Mouse (Mus musculus) left cerebral cortex, postnatal 25 days (tissue): Measurements from ENCODE around the gene Zbtb11. TPM values are rescaled to one million over a fixed set of nuclear protein-coding genes. Genes with fewer than 3 reads are reported as not detected.
A peak's percentile ranks its signal among the peaks of the same experiment; 100 is the strongest.
"Not testable (repeated sequence)": the region's sequence is repeated elsewhere in the genome, so short reads cannot be mapped to it uniquely, and the experiment has no call there.

Source experiments
- DNase-seq, 2 experiments: peaks; one replicate each; pipeline ENCODE4 v3.0.0; 2022; ENCODE audit warnings: low spot score in 2 of 2, mixed read lengths in 1 of 2
- intact Hi-C: fragments of 180-260 bp; cut with DNase I; formaldehyde crosslinking; loops from one replicate; pipeline ENCODE4 v1.15.1; 2025
- total RNA-seq, 2 experiments: library from RNA; stranded (reverse); gene quantifications; 2 replicates each; pipeline ENCODE4 v1.2.3; 2021

The Zbtb11 gene
- total RNA-seq, result 10 to 100 TPM; 46.3 to 47.6 TPM

- intact Hi-C loops, result loop anchor here (2.0 to 5.0 kb wide), 2 partner anchors 55 to 151 kb away; partner anchors contain the start of gene Pcnp
- peak; percentile 99 for DNase-seq
These were observed at the start of gene Zbtb11 for GRCm38 (mm10) chr16:55973431-55974255. Zbtb11 (plus strand) TSS chr16:55973883.

DNA sequence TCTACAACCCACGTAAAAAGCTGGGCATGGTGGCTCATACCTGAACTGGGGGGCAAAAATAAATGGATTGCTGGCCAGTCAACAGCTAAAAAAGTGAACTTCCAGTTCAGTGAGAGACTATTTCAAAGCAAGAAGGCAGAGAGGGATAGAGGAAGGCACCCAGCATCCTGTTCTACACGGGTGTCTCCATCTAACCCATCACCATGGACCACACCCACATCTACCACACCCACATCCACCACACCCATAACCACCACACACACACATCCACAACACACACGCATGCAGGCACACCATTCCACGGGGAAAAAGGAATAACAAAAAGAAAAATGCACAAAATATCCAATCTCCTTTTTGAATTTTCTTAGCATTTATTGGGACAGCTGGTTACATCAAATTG, 49.7 kb upstream of the Zbtb11 start:
- intact Hi-C loops, result no loop called here
- no peak for DNase-seq

GRCm38 (mm10) chr16:55933681-55934343, 39.9 kb upstream of the Zbtb11 start:
- DNase-seq, result peak; percentile 30 to 34
- intact Hi-C loops, result loop anchor here (1.0 to 5.0 kb wide), 2 partner anchors 33 to 39 kb away; partner anchors contain the start of genes Nxpe3 and Rpl24

GRCm38 (mm10) chr16:55934453-55935037, 39.1 kb upstream of the Zbtb11 start, which contains the start of gene Cep97:
Cep97 (minus strand) TSS chr16:55934855.
- intact Hi-C loops, result loop anchor here (1.0 to 5.0 kb wide), 2 partner anchors 33 to 39 kb away; partner anchors contain the start of genes Nxpe3 and Rpl24
- DNase-seq, result peak; percentile 95 to 98

DNA sequence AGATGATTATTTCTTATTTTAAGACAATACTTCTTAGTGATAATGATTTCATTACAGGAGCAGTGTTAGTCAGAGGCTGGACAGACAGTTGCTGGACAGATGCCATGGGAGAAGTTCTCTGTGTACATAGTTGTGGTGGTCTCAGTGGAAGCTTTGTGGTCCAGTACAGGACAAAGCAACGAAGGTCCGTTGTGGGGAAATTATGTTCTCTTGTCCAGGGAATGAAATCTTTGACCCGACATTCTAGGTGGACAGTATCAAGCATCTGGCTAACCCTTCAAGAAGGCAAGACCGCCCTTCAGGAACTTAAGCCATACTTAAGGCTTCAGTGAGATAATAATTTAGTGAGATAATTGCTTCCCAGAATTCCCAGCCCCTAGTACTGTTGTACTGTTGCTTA, 34.9 kb upstream of the Zbtb11 start:
- intact Hi-C loops, result no loop called here
- DNase-seq, result no peak

GRCm38 (mm10) chr16:55939703-55940102, 34.0 kb upstream of the Zbtb11 start:
- intact Hi-C loops, result no loop called here
- no peak for DNase-seq

- no peak for DNase-seq
- intact Hi-C loops, result no loop called here
These were observed 32.9 kb upstream of the Zbtb11 start for GRCm38 (mm10) chr16:55940781-55941180.

GRCm38 (mm10) chr16:55947266-55947665, 26.4 kb upstream of the Zbtb11 start:
- intact Hi-C loops, result no loop called here
- no peak for DNase-seq

DNA sequence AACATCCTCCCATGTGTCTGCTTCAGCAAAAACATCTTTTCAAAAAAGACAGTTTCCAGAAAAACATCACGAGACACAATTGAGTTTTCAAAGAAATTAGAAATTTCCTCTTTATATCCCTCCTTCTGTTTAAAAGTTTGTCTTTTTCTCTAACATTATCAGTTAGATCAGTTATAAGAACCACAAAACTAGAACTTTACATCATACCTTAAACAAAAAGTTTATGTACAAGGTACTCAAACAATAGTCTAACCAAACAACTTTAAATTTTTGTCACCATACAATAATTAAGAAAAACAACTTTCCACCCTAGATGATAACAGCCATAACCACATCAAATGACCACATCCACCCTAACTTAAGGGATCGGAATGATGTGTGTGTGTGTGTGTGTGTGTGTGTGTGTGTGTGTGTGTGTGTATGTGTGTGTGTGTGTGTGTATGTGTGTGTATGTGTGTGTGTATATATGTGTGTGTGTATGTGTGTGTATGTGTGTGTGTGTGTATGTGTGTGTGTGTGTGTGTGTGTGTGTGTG, 25.7 kb upstream of the Zbtb11 start:
- DNase-seq, intact Hi-C loops: not testable (repeated sequence)

DNA sequence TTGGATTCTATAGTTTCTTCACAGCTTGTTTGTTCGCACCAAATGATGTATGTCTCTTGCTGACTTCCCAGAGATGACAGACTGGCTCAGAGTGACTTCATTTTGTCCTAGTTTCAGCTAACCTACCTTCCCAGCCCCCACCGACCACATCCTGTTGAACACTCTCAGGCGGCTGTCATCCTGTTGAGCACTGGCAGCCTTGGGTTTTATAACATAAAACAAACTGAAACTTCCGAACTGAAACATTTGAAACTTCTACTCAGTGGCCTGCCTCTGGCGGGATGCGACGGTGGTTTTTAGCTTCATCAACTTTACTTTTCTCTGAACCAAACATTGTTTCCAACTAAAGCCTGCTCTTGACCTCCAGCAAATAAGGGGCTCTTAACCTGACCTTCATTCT, 24.7 kb upstream of the Zbtb11 start:
- intact Hi-C loops, result no loop called here
- no peak for DNase-seq

- no peak for DNase-seq
- intact Hi-C loops, result loop anchor here (1.0 to 5.0 kb wide), 3 partner anchors 14 to 182 kb away; no protein-coding TSS in a partner anchor
These were observed 23.2 kb upstream of the Zbtb11 start for GRCm38 (mm10) chr16:55950462-55950861.

DNA sequence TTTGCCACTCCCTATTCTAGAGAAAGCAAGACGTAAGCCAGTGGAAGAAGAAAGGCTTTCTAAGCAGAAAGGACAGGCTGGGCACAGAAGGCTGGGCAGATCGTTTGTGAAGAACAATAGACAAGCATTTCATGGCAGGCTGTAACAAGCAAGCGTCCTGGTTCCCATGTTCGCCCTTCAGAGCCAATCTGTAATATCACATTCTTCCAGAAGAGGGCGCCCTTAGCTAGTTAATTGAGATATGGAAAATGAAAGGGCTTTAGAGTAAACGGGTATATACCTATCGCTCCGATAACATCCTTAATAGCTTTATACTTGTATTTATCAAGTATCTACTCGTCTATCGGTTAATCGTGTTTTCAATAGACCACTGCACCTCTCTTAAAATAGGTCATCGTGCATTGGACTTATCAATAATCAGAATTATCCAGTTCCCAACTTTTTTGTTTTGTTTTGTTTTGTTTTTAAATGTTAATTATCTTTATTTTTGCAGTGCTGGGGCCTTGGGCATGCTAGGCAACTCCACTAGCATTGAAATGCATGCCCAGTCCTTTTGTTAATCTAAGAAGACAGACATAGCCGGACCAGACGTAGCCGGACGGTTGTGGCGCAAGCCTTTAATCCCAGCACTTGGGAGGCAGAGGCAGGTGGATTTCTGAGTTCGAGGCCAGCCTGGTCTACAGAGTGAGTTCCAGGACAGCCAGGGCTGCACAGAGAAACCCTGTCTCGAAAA, 22.6 kb upstream of the Zbtb11 start:
- peak; percentile 78 to 81 for DNase-seq
- intact Hi-C loops, result loop anchor here (1.0 to 5.0 kb wide), 3 partner anchors 13 to 181 kb away; no protein-coding TSS in a partner anchor

- intact Hi-C loops, result loop anchor here (2.0 to 5.0 kb wide), 2 partner anchors 113 to 180 kb away; no protein-coding TSS in a partner anchor
- DNase-seq, result no peak
These were observed 21.9 kb upstream of the Zbtb11 start for GRCm38 (mm10) chr16:55951679-55952327.

DNA sequence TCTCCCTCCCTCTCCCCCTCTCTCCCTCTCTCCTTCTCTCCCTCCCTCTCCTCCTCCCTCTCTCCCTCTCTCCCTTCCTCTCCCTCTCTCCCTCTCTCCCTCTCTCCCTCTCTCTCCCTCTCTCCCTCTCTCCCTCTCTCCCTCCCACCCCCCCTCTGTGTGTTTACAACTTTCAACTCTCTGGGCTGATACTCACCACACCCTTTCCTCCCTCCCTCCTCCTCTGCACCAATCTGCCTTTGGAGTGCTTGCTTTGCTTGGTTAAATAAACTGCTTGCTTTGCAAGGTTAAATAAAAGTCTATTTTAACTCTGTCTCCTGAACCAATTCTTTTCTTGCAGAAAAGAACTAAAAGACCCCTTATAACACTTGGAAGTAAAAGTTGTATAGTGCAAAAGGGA, 20.9 kb upstream of the Zbtb11 start:
- intact Hi-C loops, result loop anchor here (5.0 kb wide), 1 partner anchor 180 kb away; no protein-coding TSS in a partner anchor

DNA sequence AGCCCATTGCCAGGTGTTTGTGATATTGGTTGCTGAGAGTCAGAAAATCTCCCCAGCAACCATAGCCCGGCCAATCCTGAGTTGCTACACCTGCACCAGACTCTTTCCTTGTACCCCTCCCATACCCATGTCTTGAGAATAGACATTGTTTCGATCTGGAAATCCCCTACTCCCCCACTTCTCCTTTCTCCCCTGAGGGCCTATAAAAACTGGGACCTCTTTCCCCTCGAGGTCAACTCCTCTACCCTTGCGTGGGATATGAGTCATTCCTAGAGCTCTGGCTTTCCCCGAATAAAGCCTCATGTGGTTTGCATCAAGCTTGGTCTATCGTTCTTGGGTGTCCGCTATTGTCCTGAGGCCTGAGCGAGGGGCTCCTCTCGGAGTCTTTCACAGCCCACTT, 19.5 kb upstream of the Zbtb11 start:
- not testable (repeated sequence) for DNase-seq
- intact Hi-C loops, result loop anchor here (5.0 kb wide), 1 partner anchor 178 kb away; no protein-coding TSS in a partner anchor

More for the DNA sequence above, 20.9 kb upstream of the Zbtb11 start:
- no peak for DNase-seq

GRCm38 (mm10) chr16:55963068-55963467, 10.6 kb upstream of the Zbtb11 start:
- DNase-seq, intact Hi-C loops: not testable (repeated sequence)

- peak; percentile 52 to 62 for DNase-seq
- intact Hi-C loops, result loop anchor here (1.0 kb wide), 1 partner anchor 14 kb away; no protein-coding TSS in a partner anchor
These were observed 9.3 kb upstream of the Zbtb11 start for GRCm38 (mm10) chr16:55964126-55964949.
